Mouse (Mus musculus): ENCODE measurements at regions not wholly inside any gene's neighbourhood (a gene's known extent, or its start where the extent isn't known, plus 50 kb on each side); places are given as distances from the start of the nearest gene placed in this dataset.

DNA sequence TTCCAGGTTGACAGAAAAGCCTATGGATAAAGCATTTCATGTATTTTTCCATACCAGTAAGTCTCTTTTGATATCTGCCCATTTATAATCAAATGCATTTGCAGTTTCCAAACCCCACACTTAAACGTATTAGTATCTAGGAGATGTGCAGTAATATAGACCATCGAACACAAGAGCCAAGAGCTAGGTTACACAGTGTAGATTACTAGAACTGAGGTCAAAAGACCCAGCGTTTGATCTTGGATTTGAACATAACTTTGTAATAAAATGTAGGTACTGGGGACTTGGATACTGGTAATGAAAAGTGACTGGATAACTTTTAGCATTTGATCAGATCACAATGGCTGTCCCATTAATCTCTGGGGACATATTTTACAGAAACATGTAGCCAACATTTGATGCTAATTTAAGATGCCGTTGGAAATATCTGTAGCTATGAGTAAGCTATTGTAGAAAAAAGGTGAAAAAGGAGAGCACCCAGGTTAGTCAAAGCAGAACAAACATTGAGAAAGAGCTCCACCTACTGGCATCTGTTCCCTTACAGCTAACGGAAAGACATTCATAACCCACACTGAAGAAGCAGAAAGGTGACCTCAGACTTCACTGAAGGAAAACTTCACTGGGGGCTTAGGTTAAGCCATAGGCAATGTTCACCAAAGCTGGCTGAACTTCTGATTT is 296.5 kb downstream of the Rps29 start:
- WGBS, result 37% methylated on average over 5 of the region's 5 CpGs
- H3K27me3 ChIP-seq (ENCODE audit: control insufficient read depth, insufficient read depth, low read length), result no peaks in the 10 kb centered on the region
- no peaks in the 10 kb centered on the region for H3K36me3 ChIP-seq (ENCODE audit: control insufficient read depth, insufficient read depth, low read length)
- no peak overlapping the region for H3K9ac ChIP-seq (replicated peaks; ENCODE audit: low read depth, low read length)
- H3K27ac ChIP-seq (ENCODE audit: low read length), result no peak overlapping the region
- ATAC-seq (ENCODE audit: insufficient number of reproducible peaks, insufficient read depth, low FRiP score, low read depth), result no peak
- H3K4me2 ChIP-seq (replicated peaks; ENCODE audit: low read depth, low read length), result no peak overlapping the region
- H3K9me3 ChIP-seq (ENCODE audit: control insufficient read depth, low read depth, low read length), result no peaks in the 10 kb centered on the region
- no peaks in the 10 kb centered on the region for H3K4me1 ChIP-seq (ENCODE audit: control insufficient read depth, insufficient read depth, low read length)
- H3K4me3 ChIP-seq (ENCODE audit: low read depth, low read length), result no peak overlapping the region

DNA sequence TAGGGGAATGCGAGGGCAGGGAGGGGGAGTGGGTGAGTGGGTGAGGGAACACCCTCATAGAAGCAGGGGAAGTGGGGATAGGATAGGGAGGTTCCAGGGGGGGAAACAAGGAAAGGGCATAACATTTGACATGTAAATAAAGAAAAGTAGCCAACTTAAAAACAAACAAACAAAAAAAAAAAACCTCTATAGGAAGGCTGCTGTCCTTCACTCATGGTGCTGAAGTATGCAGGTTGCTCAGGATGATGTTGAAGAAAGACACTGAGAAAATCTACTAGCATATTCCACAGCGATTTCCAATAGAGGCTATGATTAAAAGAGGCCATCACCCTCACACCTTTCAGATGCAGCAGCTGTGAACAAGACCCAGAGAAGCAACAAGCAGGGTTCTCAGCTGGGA is 298.7 kb downstream of the Rps29 start:
- no peak overlapping the region for H3K27ac ChIP-seq (ENCODE audit: low read length)
- no peak overlapping the region for H3K9ac ChIP-seq (replicated peaks; ENCODE audit: low read depth, low read length)
- no peaks in the 10 kb centered on the region for H3K27me3 ChIP-seq (ENCODE audit: control insufficient read depth, insufficient read depth, low read length)
- H3K4me2 ChIP-seq (replicated peaks; ENCODE audit: low read depth, low read length), result no peak overlapping the region
- no peak overlapping the region for H3K4me3 ChIP-seq (ENCODE audit: low read depth, low read length)
- H3K4me1 ChIP-seq (ENCODE audit: control insufficient read depth, insufficient read depth, low read length), result no peaks in the 10 kb centered on the region
- ATAC-seq (ENCODE audit: insufficient number of reproducible peaks, insufficient read depth, low FRiP score, low read depth), result no peak
- no peaks in the 10 kb centered on the region for H3K9me3 ChIP-seq (ENCODE audit: control insufficient read depth, low read depth, low read length)
- 58% methylated on average over 2 of the region's 2 CpGs for WGBS
- no peaks in the 10 kb centered on the region for H3K36me3 ChIP-seq (ENCODE audit: control insufficient read depth, insufficient read depth, low read length)

DNA sequence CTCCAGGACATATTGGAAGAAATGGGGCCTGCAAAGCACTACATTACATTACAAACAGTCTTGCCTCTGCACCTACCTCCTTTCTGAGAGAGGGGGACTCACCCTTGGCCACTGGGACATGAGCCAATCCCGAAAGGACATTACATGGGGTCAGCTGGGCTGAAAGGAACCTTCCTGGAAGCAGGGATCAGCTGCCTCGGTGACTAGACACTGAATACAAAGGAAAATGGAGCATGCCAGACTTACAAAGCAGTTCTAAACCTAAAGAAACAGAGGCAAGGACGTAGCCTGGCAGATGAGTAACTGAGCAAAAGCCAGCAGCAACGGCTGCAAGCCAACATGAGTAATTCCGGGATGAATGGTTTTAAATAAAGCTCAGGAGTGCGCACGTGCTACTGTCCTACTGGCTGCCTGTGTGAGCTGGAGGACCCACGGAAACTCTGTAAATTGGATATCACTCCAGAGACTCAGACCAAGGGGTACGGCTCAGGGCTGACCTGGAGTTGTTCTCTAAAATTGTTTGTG is 309.3 kb downstream of the Rps29 start:
- no peaks in the 10 kb centered on the region for H3K4me1 ChIP-seq (ENCODE audit: control insufficient read depth, insufficient read depth, low read length)
- WGBS, result 85% methylated on average over 9 of the region's 9 CpGs
- no peak overlapping the region for H3K9ac ChIP-seq (replicated peaks; ENCODE audit: low read depth, low read length)
- no peaks in the 10 kb centered on the region for H3K27me3 ChIP-seq (ENCODE audit: control insufficient read depth, insufficient read depth, low read length)
- H3K4me3 ChIP-seq (ENCODE audit: low read depth, low read length), result no peak overlapping the region
- no peak overlapping the region for H3K4me2 ChIP-seq (replicated peaks; ENCODE audit: low read depth, low read length)
- H3K36me3 ChIP-seq (ENCODE audit: control insufficient read depth, insufficient read depth, low read length), result no peaks in the 10 kb centered on the region
- H3K27ac ChIP-seq (ENCODE audit: low read length), result no peak overlapping the region
- ATAC-seq (ENCODE audit: insufficient number of reproducible peaks, insufficient read depth, low FRiP score, low read depth), result no peak
- no peaks in the 10 kb centered on the region for H3K9me3 ChIP-seq (ENCODE audit: control insufficient read depth, low read depth, low read length)

DNA sequence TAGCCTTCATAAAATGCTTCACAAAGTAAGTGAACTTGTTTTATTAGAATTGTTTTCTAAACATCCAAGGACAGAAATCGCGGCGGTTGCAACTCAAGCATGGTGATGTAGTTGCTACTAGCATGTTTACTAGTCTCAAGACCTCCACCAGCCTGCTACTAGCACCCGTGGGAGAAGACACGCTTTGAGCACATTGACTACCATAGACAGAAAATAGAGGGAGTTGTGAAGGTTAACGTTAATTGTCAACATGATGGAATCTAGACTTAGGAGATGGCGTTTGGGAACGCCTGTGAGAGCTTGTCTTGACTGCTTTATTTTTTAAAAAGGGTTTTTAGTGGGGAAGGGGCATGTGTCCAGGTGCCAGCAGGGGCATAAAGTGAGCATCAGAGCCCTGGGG is 318.2 kb downstream of the Rps29 start:
- H3K4me2 ChIP-seq (replicated peaks; ENCODE audit: low read depth, low read length), result no peak overlapping the region
- H3K36me3 ChIP-seq (ENCODE audit: control insufficient read depth, insufficient read depth, low read length), result no peaks in the 10 kb centered on the region
- 95% methylated on average over 8 of the region's 8 CpGs for WGBS
- H3K4me1 ChIP-seq (ENCODE audit: control insufficient read depth, insufficient read depth, low read length), result no peaks in the 10 kb centered on the region
- no peak overlapping the region for H3K9ac ChIP-seq (replicated peaks; ENCODE audit: low read depth, low read length)
- H3K4me3 ChIP-seq (ENCODE audit: low read depth, low read length), result no peak overlapping the region
- H3K9me3 ChIP-seq (ENCODE audit: control insufficient read depth, low read depth, low read length), result no peaks in the 10 kb centered on the region
- no peak overlapping the region for H3K27ac ChIP-seq (ENCODE audit: low read length)
- H3K27me3 ChIP-seq (ENCODE audit: control insufficient read depth, insufficient read depth, low read length), result no peaks in the 10 kb centered on the region
- no peak for ATAC-seq (ENCODE audit: insufficient number of reproducible peaks, insufficient read depth, low FRiP score, low read depth)

DNA sequence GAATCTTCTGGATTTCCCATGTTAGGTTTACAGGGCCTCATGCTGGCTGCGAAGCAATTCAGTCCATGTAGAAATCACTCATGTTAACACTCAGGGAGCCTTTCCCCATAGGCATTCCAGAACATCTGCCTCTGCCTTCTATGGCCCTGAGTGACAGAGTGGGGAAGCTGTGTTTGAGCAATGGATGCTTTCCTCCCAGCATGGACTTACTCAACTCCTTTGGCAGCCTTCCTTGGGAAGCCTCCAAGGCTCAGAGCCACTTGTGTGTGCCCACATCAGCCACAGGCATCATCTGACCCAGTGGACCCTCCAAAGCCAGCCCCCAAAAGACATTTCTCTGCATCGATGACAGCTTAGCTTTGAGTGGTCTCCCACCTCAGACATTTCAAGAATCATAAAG is 318.8 kb downstream of the Rps29 start:
- H3K9me3 ChIP-seq (ENCODE audit: control insufficient read depth, low read depth, low read length), result no peaks in the 10 kb centered on the region
- no peaks in the 10 kb centered on the region for H3K27me3 ChIP-seq (ENCODE audit: control insufficient read depth, insufficient read depth, low read length)
- 85% methylated on average over 2 of the region's 2 CpGs for WGBS
- no peak overlapping the region for H3K9ac ChIP-seq (replicated peaks; ENCODE audit: low read depth, low read length)
- ATAC-seq (ENCODE audit: insufficient number of reproducible peaks, insufficient read depth, low FRiP score, low read depth), result no peak
- H3K4me1 ChIP-seq (ENCODE audit: control insufficient read depth, insufficient read depth, low read length), result no peaks in the 10 kb centered on the region
- no peak overlapping the region for H3K4me2 ChIP-seq (replicated peaks; ENCODE audit: low read depth, low read length)
- H3K27ac ChIP-seq (ENCODE audit: low read length), result no peak overlapping the region
- no peaks in the 10 kb centered on the region for H3K36me3 ChIP-seq (ENCODE audit: control insufficient read depth, insufficient read depth, low read length)
- no peak overlapping the region for H3K4me3 ChIP-seq (ENCODE audit: low read depth, low read length)

DNA sequence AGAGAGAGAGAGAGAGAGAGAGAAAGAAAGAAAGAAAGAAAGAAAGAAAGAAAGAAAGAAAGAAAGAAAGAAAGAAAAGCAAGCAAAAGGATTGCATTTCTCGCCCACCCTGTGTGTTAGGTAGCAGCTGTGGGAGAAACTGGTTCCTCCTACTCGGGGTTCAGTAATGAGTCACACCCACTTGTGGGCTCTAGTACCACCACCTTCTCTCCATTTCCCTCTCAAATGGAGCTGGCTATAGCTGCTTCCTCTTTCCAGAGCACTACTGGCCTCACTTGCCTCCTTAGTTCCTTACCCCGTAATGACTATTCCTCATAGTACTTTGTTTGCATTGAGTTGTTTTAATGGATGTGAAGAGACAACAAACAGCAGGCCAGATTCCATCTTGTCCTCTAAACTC is 323.0 kb downstream of the Rps29 start:
- no peaks in the 10 kb centered on the region for H3K4me1 ChIP-seq (ENCODE audit: control insufficient read depth, insufficient read depth, low read length)
- 81% methylated on average over 3 of the region's 3 CpGs for WGBS

DNA sequence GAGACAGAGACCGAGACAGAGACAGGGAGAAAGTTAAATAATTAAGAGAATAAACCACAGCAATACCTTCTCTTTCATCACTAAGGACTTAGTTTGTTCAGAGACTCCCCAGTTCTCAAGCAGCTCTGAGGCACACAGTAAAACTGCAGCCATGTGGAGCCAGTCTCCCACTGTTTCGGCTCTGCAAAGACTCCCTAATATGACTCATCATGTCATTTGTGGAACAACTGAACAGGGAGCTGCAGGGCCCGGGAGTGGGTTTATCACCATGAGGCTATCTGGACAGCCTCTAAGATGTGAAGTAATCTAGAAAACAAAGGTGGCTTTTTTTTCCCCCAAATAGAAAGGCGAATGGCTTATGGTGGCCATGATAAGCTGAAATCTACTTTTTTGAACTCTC is 325.1 kb downstream of the Rps29 start:
- no peaks in the 10 kb centered on the region for H3K36me3 ChIP-seq (ENCODE audit: control insufficient read depth, insufficient read depth, low read length)
- no peak overlapping the region for H3K9ac ChIP-seq (replicated peaks; ENCODE audit: low read depth, low read length)
- H3K27me3 ChIP-seq (ENCODE audit: control insufficient read depth, insufficient read depth, low read length), result no peaks in the 10 kb centered on the region
- H3K4me1 ChIP-seq (ENCODE audit: control insufficient read depth, insufficient read depth, low read length), result no peaks in the 10 kb centered on the region
- no peak overlapping the region for H3K4me2 ChIP-seq (replicated peaks; ENCODE audit: low read depth, low read length)
- H3K4me3 ChIP-seq (ENCODE audit: low read depth, low read length), result no peak overlapping the region
- no peak for ATAC-seq (ENCODE audit: insufficient number of reproducible peaks, insufficient read depth, low FRiP score, low read depth)
- 61% methylated on average over 4 of the region's 4 CpGs for WGBS
- no peaks in the 10 kb centered on the region for H3K9me3 ChIP-seq (ENCODE audit: control insufficient read depth, low read depth, low read length)
- no peak overlapping the region for H3K27ac ChIP-seq (ENCODE audit: low read length)

More for the DNA sequence above, 323.0 kb downstream of the Rps29 start:
- Histone ChIP-seq H3K4me2 (replicated peaks; ENCODE audit: low read depth, low read length) (no peak overlapping the region), H3K9me3 (ENCODE audit: control insufficient read depth, low read depth, low read length) (no peaks in the 10 kb centered on the region), H3K9ac (replicated peaks; ENCODE audit: low read depth, low read length) (no peak overlapping the region), H3K4me3 (ENCODE audit: low read depth, low read length) (no peak overlapping the region), H3K36me3 (ENCODE audit: control insufficient read depth, insufficient read depth, low read length) (no peaks in the 10 kb centered on the region), H3K27me3 (ENCODE audit: control insufficient read depth, insufficient read depth, low read length) (no peaks in the 10 kb centered on the region), H3K27ac (ENCODE audit: low read length) (no peak overlapping the region)
- ATAC-seq (ENCODE audit: insufficient number of reproducible peaks, insufficient read depth, low FRiP score, low read depth), result no peak

DNA sequence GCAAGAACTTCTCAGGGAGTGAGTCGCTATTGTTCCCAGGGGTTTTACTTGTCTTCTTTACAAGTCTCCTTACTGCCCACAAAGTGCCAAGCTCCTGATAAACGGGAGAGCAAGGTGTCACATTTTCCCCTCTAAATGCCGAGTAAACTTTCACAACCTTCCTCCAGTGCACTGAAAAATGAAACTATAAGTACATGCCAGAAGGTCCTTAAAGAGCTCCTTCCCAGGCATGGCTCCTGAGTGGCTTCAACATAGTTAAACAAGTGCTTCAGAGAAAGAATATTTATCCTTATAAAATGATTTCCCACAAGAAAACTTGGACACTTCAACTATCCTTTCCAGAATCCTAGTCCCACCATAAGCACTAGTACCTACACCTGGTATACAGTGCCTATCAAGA is 329.6 kb downstream of the Rps29 start:
- no peak for ATAC-seq (ENCODE audit: insufficient number of reproducible peaks, insufficient read depth, low FRiP score, low read depth)
- Histone ChIP-seq H3K4me3 (ENCODE audit: low read depth, low read length) (no peak overlapping the region), H3K27ac (ENCODE audit: low read length) (no peak overlapping the region), H3K4me2 (replicated peaks; ENCODE audit: low read depth, low read length) (no peak overlapping the region), H3K36me3 (ENCODE audit: control insufficient read depth, insufficient read depth, low read length) (no peaks in the 10 kb centered on the region), H3K27me3 (ENCODE audit: control insufficient read depth, insufficient read depth, low read length) (no peaks in the 10 kb centered on the region), H3K9ac (replicated peaks; ENCODE audit: low read depth, low read length) (no peak overlapping the region), H3K4me1 (ENCODE audit: control insufficient read depth, insufficient read depth, low read length) (no peaks in the 10 kb centered on the region), H3K9me3 (ENCODE audit: control insufficient read depth, low read depth, low read length) (no peaks in the 10 kb centered on the region)
- 59% methylated on average over 3 of the region's 3 CpGs for WGBS
